Mouse (Mus musculus): ENCODE measurements at regions not wholly inside any gene's neighbourhood (a gene's known extent, or its start where the extent isn't known, plus 50 kb on each side); places are given as distances from the start of the nearest gene placed in this dataset.
A peak's percentile ranks its signal among the peaks of the same experiment; 100 is the strongest.

DNA sequence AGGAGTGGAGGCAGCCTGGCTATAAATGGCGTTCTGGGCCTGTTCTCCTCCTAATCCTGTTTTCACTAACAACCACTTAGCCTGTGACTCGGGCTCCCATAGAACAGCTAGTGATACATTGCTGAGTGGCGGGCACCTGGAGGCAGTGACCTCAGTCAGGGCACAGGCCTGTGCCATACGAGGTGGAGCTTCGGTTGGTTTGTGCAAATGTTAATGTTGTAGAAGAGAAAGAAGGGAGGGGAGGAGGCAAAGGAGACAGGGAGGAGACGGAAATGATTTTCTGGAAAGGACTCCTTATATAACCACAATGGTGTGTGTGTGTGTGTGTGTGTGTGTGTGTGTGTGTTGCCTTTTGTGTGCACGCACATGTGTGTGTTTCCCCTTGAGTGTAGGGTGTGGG, 148.4 kb downstream of the Cd83 start:
- no peak for DNase-seq (ENCODE audit: low spot score)
- Histone ChIP-seq H3K9me3 (replicated peaks; ENCODE audit: control insufficient read depth, low read length) (0 out of 2 replicates have a peak, but pooled peaks cover 6% of the 10 kb centered on the region), H3K27ac (ENCODE audit: low read depth, low read length) (no peak overlapping the region), H3K4me3 (ENCODE audit: low read depth, low read length) (no peak overlapping the region), H3K4me1 (ENCODE audit: control insufficient read depth, insufficient read depth, low read length) (peaks cover 9% of the 10 kb centered on the region), H3K4me2 (ENCODE audit: low read length) (no peak overlapping the region), H3K27me3 (replicated peaks; ENCODE audit: control insufficient read depth, insufficient read depth, low read length) (no peaks in the 10 kb centered on the region), H3K9ac (ENCODE audit: low read length) (no peak overlapping the region), H3K36me3 (ENCODE audit: control insufficient read depth, insufficient read depth, low read length) (no peaks in the 10 kb centered on the region)
- 41% methylated on average over 7 of the region's 7 CpGs for WGBS
- no peak for ATAC-seq

DNA sequence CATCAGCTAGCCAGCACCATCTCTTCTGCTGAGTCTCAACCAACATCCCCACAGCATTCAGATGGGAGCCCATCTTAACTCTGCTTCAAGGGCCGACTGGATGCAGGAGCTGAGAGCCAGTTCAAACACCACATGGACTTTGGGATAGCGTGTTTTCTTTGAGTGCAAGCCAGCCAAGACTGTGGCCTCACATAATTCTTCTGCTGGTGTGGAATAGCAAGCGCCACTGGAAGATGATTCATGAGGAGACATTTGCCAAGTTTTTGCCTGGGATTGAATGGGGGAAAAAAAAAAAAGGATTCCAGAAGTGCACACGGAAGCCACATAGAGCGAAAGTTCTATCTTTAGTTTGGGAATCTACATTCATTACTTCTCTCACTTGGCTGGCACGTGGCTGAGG, 150.7 kb downstream of the Cd83 start:
- no peak overlapping the region for H3K4me2 ChIP-seq (ENCODE audit: low read length)
- H3K9me3 ChIP-seq (replicated peaks; ENCODE audit: control insufficient read depth, low read length): no peaks in the 10 kb centered on the region
- no peaks in the 10 kb centered on the region for H3K27me3 ChIP-seq (replicated peaks; ENCODE audit: control insufficient read depth, insufficient read depth, low read length)
- peaks cover 18% of the 10 kb centered on the region for H3K4me1 ChIP-seq (ENCODE audit: control insufficient read depth, insufficient read depth, low read length)
- H3K36me3 ChIP-seq (ENCODE audit: control insufficient read depth, insufficient read depth, low read length): no peaks in the 10 kb centered on the region
- no peak overlapping the region for H3K27ac ChIP-seq (ENCODE audit: low read depth, low read length)
- ATAC-seq: no peak
- DNase-seq (ENCODE audit: low spot score): no peak
- no peak overlapping the region for H3K9ac ChIP-seq (ENCODE audit: low read length)
- no peak overlapping the region for H3K4me3 ChIP-seq (ENCODE audit: low read depth, low read length)
- WGBS: 91% methylated on average over 6 of the region's 6 CpGs

- DNase-seq (ENCODE audit: low spot score): peak; percentile 62
These were observed 151.9 kb downstream of the Cd83 start for GRCm38 (mm10) chr13:43936504-43936903.

DNA sequence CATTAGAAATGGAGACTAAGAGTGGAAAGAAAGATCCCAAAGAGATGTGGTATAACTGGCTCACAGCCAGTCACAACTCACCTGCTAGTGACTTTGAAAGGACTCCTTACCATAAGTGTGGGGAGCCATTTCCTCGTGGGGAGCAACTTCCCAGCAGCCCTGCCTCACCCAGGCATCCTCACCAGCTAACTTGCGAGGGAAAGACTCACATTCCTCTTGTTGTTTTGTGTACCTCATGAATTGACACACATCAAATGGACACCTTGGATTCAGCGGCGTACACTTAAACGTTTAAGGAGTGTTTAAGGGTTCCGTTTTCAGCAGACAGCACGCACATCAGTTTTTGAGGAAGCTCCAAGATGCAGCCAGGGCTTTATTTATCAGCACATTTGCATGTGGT, 154.0 kb downstream of the Cd83 start:
- 50% methylated on average over 7 of the region's 7 CpGs for WGBS
- no peak overlapping the region for H3K4me3 ChIP-seq (ENCODE audit: low read depth, low read length)
- no peaks in the 10 kb centered on the region for H3K36me3 ChIP-seq (ENCODE audit: control insufficient read depth, insufficient read depth, low read length)
- no peak overlapping the region for H3K4me2 ChIP-seq (ENCODE audit: low read length)
- H3K27me3 ChIP-seq (replicated peaks; ENCODE audit: control insufficient read depth, insufficient read depth, low read length): no peaks in the 10 kb centered on the region
- no peak for ATAC-seq
- H3K27ac ChIP-seq (ENCODE audit: low read depth, low read length): no peak overlapping the region
- H3K9ac ChIP-seq (ENCODE audit: low read length): no peak overlapping the region
- H3K9me3 ChIP-seq (replicated peaks; ENCODE audit: control insufficient read depth, low read length): no peaks in the 10 kb centered on the region
- H3K4me1 ChIP-seq (ENCODE audit: control insufficient read depth, insufficient read depth, low read length): peaks cover 15% of the 10 kb centered on the region
- no peak for DNase-seq (ENCODE audit: low spot score)

More at GRCm38 (mm10) chr13:43936504-43936903, 151.9 kb downstream of the Cd83 start:
- ATAC-seq: peak; percentile 61
- no peaks in the 10 kb centered on the region for H3K27me3 ChIP-seq (replicated peaks; ENCODE audit: control insufficient read depth, insufficient read depth, low read length)
- H3K27ac ChIP-seq (ENCODE audit: low read depth, low read length): no peak overlapping the region
- H3K4me2 ChIP-seq (ENCODE audit: low read length): no peak overlapping the region
- H3K36me3 ChIP-seq (ENCODE audit: control insufficient read depth, insufficient read depth, low read length): no peaks in the 10 kb centered on the region
- 1% methylated on average over 4 of the region's 4 CpGs for whole genome bisulfite sequencing
- H3K4me1 ChIP-seq (ENCODE audit: control insufficient read depth, insufficient read depth, low read length): peaks cover 15% of the 10 kb centered on the region
- H3K9me3 ChIP-seq (replicated peaks; ENCODE audit: control insufficient read depth, low read length): no peaks in the 10 kb centered on the region
- no peak overlapping the region for H3K9ac ChIP-seq (ENCODE audit: low read length)
- H3K4me3 ChIP-seq (ENCODE audit: low read depth, low read length): no peak overlapping the region

DNA sequence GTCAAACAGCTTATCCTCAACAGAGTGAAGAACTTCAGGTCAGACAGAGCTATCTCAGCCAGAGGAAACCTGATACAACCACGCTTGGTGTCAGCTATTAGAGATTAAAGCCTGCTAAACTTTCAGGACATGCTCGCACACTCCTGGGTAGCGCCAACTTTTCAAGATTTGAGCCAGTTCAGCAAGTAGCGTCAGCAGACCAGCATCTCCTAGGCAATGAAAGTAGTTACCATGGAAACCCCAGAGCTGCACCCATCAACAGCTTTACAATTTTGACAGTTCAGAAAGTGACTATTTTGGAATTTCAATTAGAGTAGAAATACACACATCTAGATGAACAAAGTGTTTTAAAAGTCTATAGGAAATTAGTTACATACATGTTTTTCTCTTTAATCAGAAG, 154.8 kb downstream of the Cd83 start:
- ATAC-seq (peak; percentile 50; the same call in 1 of the 2 replicates), DNase-seq (ENCODE audit: low spot score) (peak; percentile 57)
- 22% methylated on average over 4 of the region's 4 CpGs for WGBS
- Histone ChIP-seq H3K4me3 (ENCODE audit: low read depth, low read length) (no peak overlapping the region), H3K9ac (ENCODE audit: low read length) (no peak overlapping the region), H3K27ac (ENCODE audit: low read depth, low read length) (no peak overlapping the region), H3K4me2 (ENCODE audit: low read length) (no peak overlapping the region), H3K9me3 (replicated peaks; ENCODE audit: control insufficient read depth, low read length) (no peaks in the 10 kb centered on the region), H3K4me1 (ENCODE audit: control insufficient read depth, insufficient read depth, low read length) (peaks cover 15% of the 10 kb centered on the region), H3K36me3 (ENCODE audit: control insufficient read depth, insufficient read depth, low read length) (no peaks in the 10 kb centered on the region), H3K27me3 (replicated peaks; ENCODE audit: control insufficient read depth, insufficient read depth, low read length) (no peaks in the 10 kb centered on the region)

DNA sequence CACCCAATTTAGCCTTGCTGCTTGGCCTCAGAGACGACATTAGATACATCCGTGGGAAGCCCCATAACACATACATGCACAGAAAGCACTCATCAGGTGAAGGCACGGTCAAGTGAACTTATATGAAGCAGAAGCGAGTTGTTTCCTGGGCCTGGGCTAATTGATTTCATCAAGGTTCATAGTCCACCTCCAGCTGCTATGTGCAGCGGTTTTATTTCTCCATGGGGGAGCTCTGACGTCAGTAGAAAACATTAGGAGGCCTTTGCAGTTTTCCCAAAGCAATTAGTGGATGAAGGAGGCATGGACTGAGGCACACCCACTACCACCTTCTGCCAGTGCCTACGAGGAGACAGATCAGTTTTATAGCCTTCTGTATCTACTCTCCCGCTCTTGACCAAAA, 157.2 kb downstream of the Cd83 start:
- Histone ChIP-seq H3K4me2 (ENCODE audit: low read length) (no peak overlapping the region), H3K9ac (ENCODE audit: low read length) (no peak overlapping the region), H3K4me3 (ENCODE audit: low read depth, low read length) (no peak overlapping the region), H3K27me3 (replicated peaks; ENCODE audit: control insufficient read depth, insufficient read depth, low read length) (no peaks in the 10 kb centered on the region), H3K36me3 (ENCODE audit: control insufficient read depth, insufficient read depth, low read length) (no peaks in the 10 kb centered on the region), H3K4me1 (ENCODE audit: control insufficient read depth, insufficient read depth, low read length) (peaks cover 8% of the 10 kb centered on the region), H3K27ac (ENCODE audit: low read depth, low read length) (no peak overlapping the region), H3K9me3 (replicated peaks; ENCODE audit: control insufficient read depth, low read length) (no peaks in the 10 kb centered on the region; the same call in 1 of the 2 replicates)
- no peak for DNase-seq (ENCODE audit: low spot score)
- ATAC-seq: no peak
- 68% methylated on average over 8 of the region's 8 CpGs for WGBS

- Histone ChIP-seq H3K36me3 (ENCODE audit: control insufficient read depth, insufficient read depth, low read length) (no peaks in the 10 kb centered on the region), H3K27me3 (replicated peaks; ENCODE audit: control insufficient read depth, insufficient read depth, low read length) (0 out of 2 replicates have a peak, but pooled peaks cover 6% of the 10 kb centered on the region), H3K27ac (ENCODE audit: low read depth, low read length) (no peak overlapping the region), H3K9me3 (replicated peaks; ENCODE audit: control insufficient read depth, low read length) (no peaks in the 10 kb centered on the region; the same call in 1 of the 2 replicates), H3K4me3 (ENCODE audit: low read depth, low read length) (no peak overlapping the region), H3K4me1 (ENCODE audit: control insufficient read depth, insufficient read depth, low read length) (peaks cover 13% of the 10 kb centered on the region), H3K4me2 (ENCODE audit: low read length) (no peak overlapping the region), H3K9ac (ENCODE audit: low read length) (no peak overlapping the region)
- DNase-seq (ENCODE audit: low spot score): no peak
- WGBS: 63% methylated on average over 3 of the region's 3 CpGs
- no peak for ATAC-seq
These were observed 164.0 kb downstream of the Cd83 start for GRCm38 (mm10) chr13:43948606-43949005.

DNA sequence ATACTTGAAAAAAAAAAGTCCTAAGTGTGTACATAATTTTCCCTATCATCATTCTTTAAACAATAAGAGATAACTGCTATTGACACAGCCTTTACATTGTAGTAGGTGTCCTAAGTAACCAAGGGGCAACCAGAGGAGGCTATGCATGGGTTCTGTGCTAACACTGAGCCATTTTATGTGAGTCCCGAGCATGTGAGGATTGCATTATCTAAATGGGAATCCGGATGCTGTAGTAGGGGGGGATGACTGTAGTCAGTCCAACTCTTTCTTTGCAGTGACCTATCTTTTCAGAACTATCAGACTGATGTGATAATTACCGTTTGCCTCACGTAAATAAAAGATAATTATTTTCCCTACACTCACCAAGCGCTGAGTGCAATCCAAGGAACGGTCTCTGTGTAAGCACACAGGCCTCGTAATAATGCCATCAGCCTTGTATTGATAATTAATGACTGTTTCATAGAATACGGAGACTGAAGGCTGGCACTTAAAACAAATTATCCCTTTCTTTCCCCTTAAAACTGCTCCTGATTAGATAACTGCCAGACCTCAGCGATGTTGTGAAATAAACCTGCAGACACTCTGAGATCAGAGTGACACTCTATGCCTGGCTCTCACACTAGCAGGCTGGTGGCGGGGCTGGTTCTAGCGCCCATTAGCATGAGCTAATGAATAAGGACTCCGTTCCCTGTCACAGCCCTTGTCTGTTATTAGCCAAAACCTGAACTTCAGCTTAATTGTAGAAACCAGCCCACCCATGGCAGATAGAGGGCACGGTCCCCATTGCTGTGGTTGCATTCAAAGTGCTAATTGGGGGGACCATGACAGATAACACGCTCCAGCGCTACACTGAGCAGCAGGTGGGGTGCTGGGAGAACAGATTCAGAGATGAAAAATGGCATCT, 165.4 kb downstream of the Cd83 start:
- DNase-seq (ENCODE audit: low spot score) (peak; percentile 93), ATAC-seq (peak; percentile 96)
- no peak overlapping the region; the same call in 1 of the 2 replicates for H3K4me2 ChIP-seq (ENCODE audit: low read length)
- no peak overlapping the region for H3K27ac ChIP-seq (ENCODE audit: low read depth, low read length)
- no peaks in the 10 kb centered on the region; the same call in 1 of the 2 replicates for H3K9me3 ChIP-seq (replicated peaks; ENCODE audit: control insufficient read depth, low read length)
- H3K36me3 ChIP-seq (ENCODE audit: control insufficient read depth, insufficient read depth, low read length): no peaks in the 10 kb centered on the region
- no peak overlapping the region for H3K9ac ChIP-seq (ENCODE audit: low read length)
- H3K27me3 ChIP-seq (replicated peaks; ENCODE audit: control insufficient read depth, insufficient read depth, low read length): 0 out of 2 replicates have a peak, but pooled peaks cover 6% of the 10 kb centered on the region
- 7% methylated on average over 15 of the region's 15 CpGs for WGBS
- H3K4me1 ChIP-seq (ENCODE audit: control insufficient read depth, insufficient read depth, low read length): peaks cover 13% of the 10 kb centered on the region
- no peak overlapping the region for H3K4me3 ChIP-seq (ENCODE audit: low read depth, low read length)

DNA sequence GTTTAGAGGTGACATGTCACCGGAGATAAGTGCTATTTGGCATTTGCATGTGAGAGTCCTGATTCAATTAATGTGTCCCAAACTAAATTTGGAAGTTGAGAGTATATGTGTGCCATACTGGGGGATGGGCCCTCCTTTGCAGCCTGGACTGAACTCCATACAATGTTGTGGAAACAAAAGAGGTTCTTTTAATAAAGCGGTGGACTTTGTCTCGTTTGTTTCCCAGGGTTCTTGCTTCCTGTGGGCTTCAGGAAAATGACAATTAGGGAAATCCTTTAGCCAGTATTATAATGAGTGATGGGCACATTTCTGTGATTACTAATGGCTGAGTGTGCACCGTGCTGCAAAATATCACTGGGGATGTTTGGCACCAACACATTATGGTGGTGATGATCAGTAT, 167.9 kb downstream of the Cd83 start:
- 0 out of 2 replicates have a peak, but pooled peaks cover 6% of the 10 kb centered on the region for H3K27me3 ChIP-seq (replicated peaks; ENCODE audit: control insufficient read depth, insufficient read depth, low read length)
- ATAC-seq (no peak), DNase-seq (ENCODE audit: low spot score) (no peak)
- peaks cover 13% of the 10 kb centered on the region for H3K4me1 ChIP-seq (ENCODE audit: control insufficient read depth, insufficient read depth, low read length)
- H3K4me2 ChIP-seq (ENCODE audit: low read length): no peak overlapping the region
- H3K9ac ChIP-seq (ENCODE audit: low read length): no peak overlapping the region
- H3K9me3 ChIP-seq (replicated peaks; ENCODE audit: control insufficient read depth, low read length): no peaks in the 10 kb centered on the region
- no peak overlapping the region for H3K27ac ChIP-seq (ENCODE audit: low read depth, low read length)
- 26% methylated on average over 4 of the region's 4 CpGs for WGBS
- no peaks in the 10 kb centered on the region for H3K36me3 ChIP-seq (ENCODE audit: control insufficient read depth, insufficient read depth, low read length)
- H3K4me3 ChIP-seq (ENCODE audit: low read depth, low read length): no peak overlapping the region
